Mouse (Mus musculus) layer of hippocampus, adult 2 months (tissue): ENCODE results near the gene Prkd3. TPM values are rescaled to one million over a fixed set of nuclear protein-coding genes. Genes with fewer than 3 reads are reported as not detected.

Source experiments
- DNase-seq, 2 experiments: peaks; one replicate each; pipeline ENCODE4 v3.0.0; 2022; ENCODE audit warnings: low spot score in 2 of 2
- H3K27ac ChIP-seq: fragments of 200-600 bp; 2 replicates; pipeline ENCODE4 v1.8.1; 2022
- H3K4me3 ChIP-seq: fragments of 200-600 bp; 2 replicates; pipeline ENCODE4 v1.8.1; 2022; ENCODE audit warnings: mild to moderate bottlenecking
- CTCF ChIP-seq: fragments of 200-600 bp; conservative IDR thresholded peaks from 2 replicates; pipeline ENCODE4 v1.8.1; 2022; ENCODE audit warnings: antibody characterized with exemption, mild to moderate bottlenecking, moderate library complexity
- total RNA-seq, 2 experiments: library from RNA; stranded (reverse); gene quantifications; 2 replicates each; pipeline ENCODE4 v1.2.3; 2021

Prkd3 gene
- total RNA-seq, 2 experiments from 2014 or later: 12.5 to 14.3 TPM

GRCm38 (mm10) chr17:78909374-78909773 lies 111.2 kb downstream of the Prkd3 start:
- H3K27ac ChIP-seq: no peak overlapping the region
- no peak overlapping the region for H3K4me3 ChIP-seq
- no peak for TF ChIP-seq CTCF
- no peak for DNase-seq

DNA sequence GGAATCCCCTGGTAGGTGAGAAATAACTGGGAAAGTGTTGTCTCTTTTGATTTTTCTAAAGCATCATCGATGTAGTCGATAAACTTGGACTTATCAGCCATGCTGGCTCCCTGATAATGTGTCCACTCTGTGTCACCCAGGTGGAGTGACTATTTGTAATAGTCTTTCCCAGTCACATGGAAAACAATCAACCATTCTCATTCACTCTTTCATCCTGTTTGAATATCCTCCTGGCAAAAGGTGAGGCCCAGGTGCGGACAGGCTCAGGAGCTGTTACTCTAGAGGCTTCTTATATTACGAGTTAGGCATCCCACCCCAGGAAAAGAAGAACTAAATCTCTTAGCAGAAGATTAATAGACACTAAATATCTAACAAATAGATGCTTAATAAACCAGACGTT lies 113.7 kb downstream of the Prkd3 start, which contains the start of gene Sult6b1:
TSS of gene Sult6b1 (minus strand) at position 101 of the 400 bp plus-strand sequence.
- TF ChIP-seq CTCF: no peak
- no peak within 1 kb of the TSS for H3K4me3 ChIP-seq
- no peak within 1 kb of the TSS for H3K27ac ChIP-seq
- DNase-seq: no peak

DNA sequence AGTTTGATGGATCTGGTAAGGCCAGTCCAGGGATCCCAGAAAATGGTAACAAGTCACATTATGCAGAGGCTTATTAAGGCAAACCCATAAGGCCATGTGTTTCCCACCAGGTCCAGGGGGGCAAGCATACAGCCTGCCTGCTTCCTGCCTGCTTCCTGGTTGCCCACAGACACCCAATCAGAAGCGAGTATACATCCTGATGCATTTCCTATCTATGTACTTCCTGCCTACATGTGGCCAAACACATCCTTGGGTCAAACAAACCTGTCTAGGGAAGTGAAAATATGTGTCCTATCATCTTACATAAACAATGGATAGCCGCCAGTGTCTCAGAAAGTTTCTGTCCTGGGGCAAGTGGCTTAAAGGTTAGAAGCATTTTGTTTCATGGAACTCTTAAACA lies 117.5 kb downstream of the Prkd3 start:
- Histone ChIP-seq H3K27ac (no peak overlapping the region), H3K4me3 (no peak overlapping the region)
- no peak for TF ChIP-seq CTCF
- DNase-seq: no peak

Other genes starting within 250 kb of the Prkd3 start
- gene Heatr5b, start 185.5 kb downstream of the Prkd3 start, total RNA-seq: 10 to 100 TPM; 49.6 to 55.1 TPM
- 10 to 100 TPM; 32.4 to 37.9 TPM for gene Gpatch11, start 185.2 kb downstream of the Prkd3 start, total RNA-seq
- 1 to 10 TPM; 5.4 to 6.2 TPM for gene Eif2ak2, start 138.2 kb downstream of the Prkd3 start, total RNA-seq
- not detected for gene Sult6b1, start 113.8 kb downstream of the Prkd3 start, total RNA-seq
- 10 to 100 TPM; 27.2 to 33.5 TPM for gene Cebpzos, start 104.3 kb downstream of the Prkd3 start, total RNA-seq
- 10 to 100 TPM; 36.2 to 36.9 TPM for gene Cebpz, start 83.8 kb downstream of the Prkd3 start, total RNA-seq
- gene Ndufaf7, start 83.7 kb downstream of the Prkd3 start, total RNA-seq: 10 to 100 TPM; 53.9 to 55.4 TPM
- 10 to 100 TPM; 12.2 to 12.8 TPM for gene Qpct, start 31.1 kb upstream of the Prkd3 start, total RNA-seq